Mouse (Mus musculus) adrenal gland, adult (tissue): ENCODE measurements around the gene OR5BS1P.
"Not testable (repeated sequence)": the region's sequence is repeated elsewhere in the genome, so short reads cannot be mapped to it uniquely, and the experiment has no call there.

Experiments
- DNase-seq, 2 experiments: peaks; one replicate each; pipeline ENCODE4 v3.0.0; 2022 to 2023; ENCODE audit warnings: low spot score in 1 of 2; ENCODE audit not compliant: inconsistent age in 2 of 2

Gene OR5BS1P

GRCm38 (mm10) chr15:98506253-98506957, 36.7 kb downstream of the OR5BS1P start:
- DNase-seq, result peak in 1 of 2 experiments; percentile 26

GRCm38 (mm10) chr15:98507321-98507720, 37.6 kb downstream of the OR5BS1P start:
- DNase-seq, result no peak

GRCm38 (mm10) chr15:98509387-98509786, 39.7 kb downstream of the OR5BS1P start:
- no peak for DNase-seq

- peak; percentile 66 to 88 for DNase-seq
These were observed 41.0 kb downstream of the OR5BS1P start for GRCm38 (mm10) chr15:98510438-98511385.

GRCm38 (mm10) chr15:98511386-98511928, 41.8 kb downstream of the OR5BS1P start:
- peak in 1 of 2 experiments; percentile 40 for DNase-seq

GRCm38 (mm10) chr15:98512232-98512631, 42.5 kb downstream of the OR5BS1P start:
- peak in 1 of 2 experiments; percentile 46 for DNase-seq

- DNase-seq, result peak; percentile 61 to 86
These were observed 43.2 kb downstream of the OR5BS1P start for GRCm38 (mm10) chr15:98512799-98513321.

GRCm38 (mm10) chr15:98513676-98514075, 44.0 kb downstream of the OR5BS1P start:
- not testable (repeated sequence) for DNase-seq

GRCm38 (mm10) chr15:98514146-98514545, 44.5 kb downstream of the OR5BS1P start:
- DNase-seq, result peak in 1 of 2 experiments; percentile 23

- DNase-seq, result not testable (repeated sequence)
These were observed 45.1 kb downstream of the OR5BS1P start for GRCm38 (mm10) chr15:98514845-98515244.

GRCm38 (mm10) chr15:98517380-98518355, 48.0 kb downstream of the OR5BS1P start:
- peak; percentile 65 to 92 for DNase-seq

- no peak for DNase-seq
These were observed 51.5 kb downstream of the OR5BS1P start for GRCm38 (mm10) chr15:98521245-98521644.

GRCm38 (mm10) chr15:98526057-98526456, 56.4 kb downstream of the OR5BS1P start:
- no peak for DNase-seq

- DNase-seq, result no peak
These were observed 57.5 kb downstream of the OR5BS1P start for GRCm38 (mm10) chr15:98527056-98527771.

- DNase-seq, result no peak
These were observed 58.4 kb downstream of the OR5BS1P start for GRCm38 (mm10) chr15:98528066-98528563.
